14 mouse cellular contexts compared by ENCODE assay signal in the genomic region with DNA sequence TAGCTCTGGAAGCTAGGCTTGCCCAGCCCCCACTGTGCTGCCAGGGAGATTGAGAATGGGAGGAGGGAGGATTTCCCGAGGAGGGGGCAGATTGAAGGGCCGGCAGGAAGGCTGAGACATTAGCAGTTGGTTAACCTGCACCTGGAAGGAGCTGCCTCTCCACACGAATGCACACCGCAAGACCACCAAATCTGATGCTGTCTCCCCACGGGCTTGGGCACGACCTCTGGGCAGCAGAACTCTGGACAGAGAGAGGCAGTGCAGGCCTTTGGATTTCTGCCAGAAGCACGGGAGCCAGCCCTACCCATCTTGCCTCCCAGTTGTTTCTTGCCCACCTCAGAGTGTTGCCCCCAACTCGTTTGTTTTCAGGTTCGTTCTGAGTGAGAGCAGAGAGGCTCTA. TPM values are rescaled to one million over a fixed set of nuclear protein-coding genes. Genes with fewer than 3 reads are reported as not detected.
DNase-seq lines count a peak whose midpoint lies in the region; ATAC-seq and TF ChIP-seq lines count a peak whose summit lies in the region.
"Had no signal": no experiment of that assay in that cellular context is flagged by ENCODE, and none has a peak within 500 bp of the region (broad histone marks: within the 10 kb centered on the region; RNA-seq: fewer than 3 reads in every experiment).

No protein-coding gene starts in this region.

- peak overlapping the region; percentile 80 for H3K27ac ChIP-seq in spleen, adult 2 months (ENCODE audit: insufficient read depth, low read length)
- 0 out of 2 replicates have a peak overlapping the region, but pooled peaks have one; percentile 8 for H3K27ac ChIP-seq in midbrain, embryonic 12.5 days (replicated peaks)

- peaks cover 3% of the 10 kb centered on the region; the same call in 1 of the 2 replicates for H3K27me3 ChIP-seq in spleen, adult 2 months (ENCODE audit: control insufficient read depth, insufficient read depth, low read length)
- H3K27me3 ChIP-seq in midbrain, embryonic 12.5 days: peaks cover 96% of the 10 kb centered on the region

- peaks cover 20% of the 10 kb centered on the region for H3K4me1 ChIP-seq in spleen, adult 2 months (ENCODE audit: control insufficient read depth, insufficient read depth, insufficient read length)
- peaks cover 31% of the 10 kb centered on the region for H3K4me1 ChIP-seq in midbrain, embryonic 12.5 days

- no peaks in the 10 kb centered on the region for H3K9me3 ChIP-seq in midbrain, embryonic 12.5 days

- peak overlapping the region; percentile 53 for H3K9ac ChIP-seq in midbrain, embryonic 12.5 days (replicated peaks)

- no peak for TF ChIP-seq POLR2A in spleen, adult 2 months (IDR thresholded peaks at IDR 0.05; ENCODE audit: low read depth, low read length)

- H3K4me3 ChIP-seq in spleen, adult 2 months (ENCODE audit: extremely low read depth, insufficient read depth, insufficient read length): peak overlapping the region; percentile 56
- H3K4me3 ChIP-seq in midbrain, embryonic 12.5 days: peak overlapping the region; percentile 53
- H3K4me3 ChIP-seq: myocyte had no signal

- no peak for ATAC-seq in midbrain, embryonic 12.5 days (ENCODE audit: low FRiP score, low read depth)
- ATAC-seq: activated CD4-positive, CD25-positive, alpha-beta regulatory T cell, adult 4 months; intestine, postnatal 0 days had no signal

- TF ChIP-seq CTCF in spleen, adult 2 months (IDR thresholded peaks at IDR 0.05; ENCODE audit: extremely low read depth, insufficient read depth, insufficient read length, insufficient replicate concordance): no peak

- H3K36me3 ChIP-seq in spleen, adult 2 months (ENCODE audit: control insufficient read depth, insufficient read depth, low read length): peaks cover 25% of the 10 kb centered on the region
- H3K36me3 ChIP-seq in midbrain, embryonic 12.5 days: no peaks in the 10 kb centered on the region

- H3K4me2 ChIP-seq in midbrain, embryonic 12.5 days (replicated peaks): peak overlapping the region; percentile 73

- WGBS in spleen, adult 2 months: 4% methylated on average over 9 of the region's 9 CpGs
- under 1% methylated on average over 9 of the region's 9 CpGs for WGBS in midbrain, embryonic 12.5 days

- DNase-seq in cerebellum, postnatal 10 days: peak; percentile 48 to 60
- DNase-seq in cerebellum, adult 18-20 months: no peak
- no peak for DNase-seq in spleen, adult 2 months (ENCODE audit: low read depth in 1 of 2, low spot score in 2 of 2)
- DNase-seq in spleen, adult 18-20 months: no peak
- DNase-seq in retina, postnatal 1 day: peak; percentile 52
- no peak for DNase-seq in natural killer cell, adult 2 months (ENCODE audit: low spot score in 2 of 2)
- no peak for DNase-seq in frontal cortex, postnatal 25 days (ENCODE audit: low spot score in 2 of 2)
- DNase-seq: gastrocnemius, postnatal 36 days; kidney, postnatal 36 days; lung, postnatal 14 days had no signal

RNA-seq across cellular contexts. Expression of a gene that starts 8.8 kb away (rescaled TPM):
- 131 and 166 TPM in 2 replicates for polyA plus RNA-seq in spleen, adult 2 months (2012; rRNA removed)
- polyA plus RNA-seq in midbrain, embryonic 12.5 days (2016; fragmentation: Nextera tagmentation; extraction: Ambion mirVana): 6.2 and 9.0 TPM in 2 replicates

RNA-seq across cellular contexts. Expression of a gene that starts 54.2 kb away (rescaled TPM):
- 10.1 and 13.3 TPM in 2 replicates for polyA plus RNA-seq in spleen, adult 2 months (2012; rRNA removed)
- 28.3 and 30.7 TPM in 2 replicates for polyA plus RNA-seq in midbrain, embryonic 12.5 days (2016; fragmentation: Nextera tagmentation; extraction: Ambion mirVana)

Comparison
In these comparisons a context has a peak if more than half of its experiments do, and no peak if none do; other contexts are left out.
1. DNase-seq: peak in cerebellum, postnatal 10 days (2 of 2) and retina, postnatal 1 day (single experiment); none in cerebellum, adult 18-20 months (0 of 2), spleen, adult 2 months (0 of 2), spleen, adult 18-20 months (0 of 2), natural killer cell, adult 2 months (0 of 2) and frontal cortex, postnatal 25 days (0 of 2).
2. RNA of a gene that starts 8.8 kb away (polyA plus RNA-seq): 131 to 166 TPM in spleen, adult 2 months; 6.2 to 9.0 TPM in midbrain, embryonic 12.5 days; every median in the first group is over 10 times any median in the second.